Mouse (Mus musculus) layer of hippocampus, adult 18-20 months (tissue): ENCODE data around the gene Ermn. TPM values are rescaled to one million over a fixed set of nuclear protein-coding genes. Genes with fewer than 3 reads are reported as not detected.

Experiments used
- DNase-seq, 2 experiments: peaks; one replicate each; pipeline ENCODE4 v3.0.0; 2022; ENCODE audit warnings: low spot score in 2 of 2
- long read RNA-seq: library from polyadenylated mRNA; stranded (forward); transcript quantifications from one replicate; pipeline ENCODE4 v2.0.0, GENCODE M21; 2021
- total RNA-seq, 2 experiments: library from RNA; stranded (reverse); gene quantifications; 2 replicates each; pipeline ENCODE4 v1.2.3; 2021

Gene Ermn
- 10 to 100 TPM; 32.4 to 37.4 TPM for total RNA-seq
- long read RNA-seq, transcript Ermn-201 (3 exons, 3,635 nt) = major isoform, 76 of 77 reads
- long read RNA-seq, partial matches to known transcripts = 0 of 77 reads
- long read RNA-seq, other reads (novel, unspliced or antisense) = 1 of 77 reads

- DNase-seq = peak in 1 of 2 experiments; percentile 55
These were observed at the start of gene Ermn for GRCm38 (mm10) chr2:58052821-58053581. Gene Ermn, minus strand, starts transcription at chr2:58052864.

DNA sequence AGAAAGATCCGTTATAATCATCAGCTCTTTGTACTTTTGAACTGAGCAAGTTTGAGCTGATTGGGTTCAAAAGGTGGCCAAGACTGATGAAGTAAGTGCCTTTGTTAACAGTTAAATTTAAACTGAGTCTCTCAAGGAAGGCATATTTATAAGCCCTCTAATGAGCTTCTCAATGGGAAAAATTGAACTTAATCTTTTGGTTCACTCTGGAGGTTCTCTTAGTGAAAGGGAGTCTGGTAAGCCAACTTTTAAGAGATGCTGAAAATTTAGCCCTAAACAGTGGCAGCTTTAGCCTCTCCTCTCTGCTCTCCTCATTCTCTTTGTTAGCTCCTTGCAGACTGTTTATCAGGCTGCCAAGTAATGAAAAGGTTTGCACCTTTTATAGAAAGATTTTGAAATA is 42.2 kb upstream of the Ermn start:
- no peak for DNase-seq

- no peak for DNase-seq
These were observed 33.8 kb upstream of the Ermn start for GRCm38 (mm10) chr2:58086420-58086819.

- DNase-seq = no peak
These were observed 27.2 kb upstream of the Ermn start for GRCm38 (mm10) chr2:58079849-58080248.

GRCm38 (mm10) chr2:58055383-58055782 is 2.7 kb upstream of the Ermn start:
- peak; percentile 40 to 83 for DNase-seq

DNA sequence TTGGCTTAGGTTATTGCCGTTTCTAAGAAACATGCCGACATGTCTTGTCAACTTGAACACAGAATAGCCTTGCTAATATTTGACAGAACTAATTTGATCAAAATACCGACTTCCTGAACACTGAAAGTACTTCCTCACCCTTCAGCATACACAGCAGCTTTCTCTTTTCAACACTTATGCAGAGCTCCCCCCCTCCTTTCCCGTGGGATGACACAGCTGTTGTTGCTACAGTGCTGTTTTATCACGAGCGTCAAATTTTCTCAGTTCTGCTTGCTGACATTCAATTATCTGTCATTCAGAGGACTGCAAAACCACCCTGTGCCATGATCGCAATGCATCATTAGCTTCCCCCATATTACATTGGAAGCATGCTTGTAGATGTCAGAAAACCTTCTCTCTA is 10.8 kb downstream of the Ermn start:
- peak; percentile 45 to 74 for DNase-seq

DNA sequence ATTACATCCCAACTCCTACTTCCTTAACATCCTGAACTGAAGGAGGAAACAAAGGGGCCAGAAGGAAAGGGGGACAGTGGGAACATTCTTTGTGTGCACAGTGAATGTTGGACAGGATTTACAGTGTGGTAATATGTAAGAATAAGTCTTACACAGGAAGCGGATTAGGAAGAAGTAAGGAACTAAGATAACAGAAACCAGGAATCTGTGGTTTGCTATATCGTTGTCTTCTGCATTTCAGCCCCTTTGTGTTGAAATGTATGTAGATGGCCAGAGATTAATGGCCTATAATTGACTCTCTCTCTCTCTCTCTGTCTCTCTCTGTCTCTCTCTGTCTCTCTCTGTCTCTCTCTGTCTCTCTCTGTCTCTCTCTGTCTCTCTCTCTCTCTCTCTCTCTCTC is 15.7 kb downstream of the Ermn start:
- no peak for DNase-seq

GRCm38 (mm10) chr2:58035635-58036034 is 17.0 kb downstream of the Ermn start:
- no peak for DNase-seq

DNA sequence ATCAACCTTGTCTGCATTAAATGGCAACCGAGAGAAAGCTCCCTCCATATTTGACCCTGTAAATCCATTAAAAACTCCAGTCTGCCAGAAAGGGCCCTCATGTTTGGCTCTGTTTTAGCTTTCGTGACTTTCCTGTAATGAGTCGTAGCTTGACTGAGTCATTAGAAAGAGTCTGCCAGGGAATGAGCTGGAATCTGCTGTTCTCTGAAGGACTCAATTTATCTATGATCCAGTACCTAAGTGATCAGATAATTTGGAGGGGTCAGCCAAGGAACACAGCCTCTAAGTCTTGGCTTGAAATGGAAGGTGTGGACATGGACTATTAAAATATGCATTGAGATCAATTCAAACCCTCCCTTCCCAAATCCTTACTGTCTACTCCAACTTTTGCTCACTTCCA is 21.2 kb downstream of the Ermn start:
- DNase-seq = no peak

DNA sequence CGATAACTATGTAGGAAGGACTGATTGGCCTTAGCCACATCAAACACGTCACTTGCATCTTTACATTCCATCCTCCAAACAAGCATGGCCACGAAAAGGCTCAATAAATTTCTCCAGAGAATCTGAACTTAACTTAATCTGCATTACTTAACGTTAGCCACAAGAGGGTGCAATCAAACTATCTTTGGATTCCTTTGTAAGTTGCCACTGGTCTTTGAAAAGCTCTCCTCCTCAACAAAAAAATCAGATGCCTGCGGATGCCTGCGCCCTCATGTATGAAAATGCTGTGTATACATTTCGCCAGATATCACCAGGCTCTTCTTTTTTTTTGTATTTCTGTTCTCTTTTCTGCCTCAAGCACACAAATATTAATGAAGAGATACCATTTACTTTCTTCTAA is 23.3 kb downstream of the Ermn start:
- DNase-seq = peak in 1 of 2 experiments; percentile 56

DNA sequence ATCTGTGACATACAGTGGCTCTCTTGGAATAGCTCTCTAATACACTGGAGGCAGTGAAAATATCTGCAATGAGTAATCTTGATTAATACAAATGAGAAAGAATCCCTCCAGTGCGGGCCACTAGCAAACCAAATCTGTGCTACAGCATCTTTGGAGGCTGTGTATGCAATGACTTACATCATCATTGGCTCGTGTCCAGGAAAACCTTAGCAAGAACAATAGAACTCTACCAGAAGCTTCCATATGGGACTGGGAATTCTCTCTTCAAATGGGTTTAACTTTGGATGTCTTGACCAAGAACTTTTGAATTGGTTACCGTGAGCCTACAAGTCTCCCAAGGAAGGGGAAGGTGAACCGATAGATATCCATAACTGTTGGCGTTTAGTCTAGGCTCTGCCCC is 25.9 kb downstream of the Ermn start:
- peak in 1 of 2 experiments; percentile 24 for DNase-seq

GRCm38 (mm10) chr2:58023556-58023955 is 29.1 kb downstream of the Ermn start:
- DNase-seq = no peak

- peak in 1 of 2 experiments; percentile 36 for DNase-seq
These were observed 45.6 kb downstream of the Ermn start for GRCm38 (mm10) chr2:58007081-58007480.

GRCm38 (mm10) chr2:58001497-58001896 is 51.2 kb downstream of the Ermn start:
- no peak for DNase-seq

DNA sequence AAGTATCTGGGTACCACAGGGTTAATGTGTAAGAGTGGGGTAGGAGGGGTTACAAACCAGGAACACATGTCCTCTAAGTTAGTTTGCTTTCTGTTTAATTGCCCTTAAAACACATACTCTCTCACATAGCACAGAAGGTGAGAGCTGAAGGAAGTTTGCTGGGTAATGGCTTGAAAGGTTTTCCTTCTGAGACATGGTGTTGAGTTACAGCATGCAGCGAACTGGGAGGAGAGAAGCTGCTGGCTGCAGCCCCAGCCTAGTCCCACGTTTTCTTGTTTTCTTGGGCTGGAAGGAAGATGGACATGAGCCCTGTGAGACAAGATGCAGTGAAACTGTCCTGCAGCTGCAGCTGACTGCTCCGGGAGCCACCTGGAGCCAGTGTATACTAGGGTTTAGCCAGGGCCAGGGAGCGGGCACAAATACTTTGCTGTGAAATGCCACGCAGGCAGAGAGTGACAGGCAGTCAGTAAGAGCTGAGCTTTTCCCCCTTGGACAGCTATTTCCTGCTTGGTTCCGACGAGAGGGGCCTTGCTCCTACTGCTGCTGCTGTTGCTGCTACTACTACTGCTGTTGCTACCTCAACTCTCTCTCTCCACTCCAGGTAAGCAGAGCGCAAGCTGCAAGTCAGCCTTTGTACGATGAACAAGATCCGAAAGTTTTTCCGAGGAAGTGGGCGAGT is 54.8 kb downstream of the Ermn start, which contains the start of gene Galnt5:
Galnt5 (plus strand) TSS at position 133 of the 679 bp plus-strand sequence.
- DNase-seq = no peak

Other genes with a start within 250 kb of the Ermn start
- gene Galnt5, start 55.0 kb downstream of the Ermn start, total RNA-seq = under 1 TPM in 1 of 2 experiments, not detected in 1; 0.12 TPM
- gene Cytip, start 142.7 kb upstream of the Ermn start, total RNA-seq = not detected